Mouse (Mus musculus): ENCODE measurements around the gene Fbxl17. TPM values are rescaled to one million over a fixed set of nuclear protein-coding genes. Genes with fewer than 3 reads are reported as not detected.

Gene Fbxl17
- total RNA-seq, 2 experiments from 2014 or later: 58.0 to 59.9 TPM

- intact Hi-C loops (cut with DNase I): no loop called here
- DNase-seq (ENCODE audit: low spot score in 2 of 2): no peak
These were observed 254.3 kb downstream of the Fbxl17 start for GRCm38 (mm10) chr17:63245472-63245871.

- intact Hi-C loops (cut with DNase I): no loop called here
- DNase-seq (ENCODE audit: low spot score in 2 of 2): no peak
These were observed 257.1 kb downstream of the Fbxl17 start for GRCm38 (mm10) chr17:63242761-63243160.

GRCm38 (mm10) chr17:63240731-63241106 lies 259.1 kb downstream of the Fbxl17 start:
- no peak for DNase-seq (ENCODE audit: low spot score in 2 of 2)
- intact Hi-C loops (cut with DNase I): no loop called here

- DNase-seq (ENCODE audit: low spot score in 2 of 2): no peak
- intact Hi-C loops (cut with DNase I): no loop called here
These were observed 259.6 kb downstream of the Fbxl17 start for GRCm38 (mm10) chr17:63240021-63240730.

GRCm38 (mm10) chr17:63236846-63237245 lies 263.0 kb downstream of the Fbxl17 start:
- intact Hi-C loops (cut with DNase I): no loop called here

GRCm38 (mm10) chr17:63236221-63236620 lies 263.6 kb downstream of the Fbxl17 start:
- no peak for DNase-seq (ENCODE audit: low spot score in 2 of 2)
- intact Hi-C loops (cut with DNase I): no loop called here

More at GRCm38 (mm10) chr17:63236846-63237245, 263.0 kb downstream of the Fbxl17 start:
- DNase-seq (ENCODE audit: low spot score in 2 of 2): no peak

GRCm38 (mm10) chr17:63235821-63236220 lies 264.0 kb downstream of the Fbxl17 start:
- DNase-seq (ENCODE audit: low spot score in 2 of 2): no peak
- intact Hi-C loops (cut with DNase I): no loop called here

GRCm38 (mm10) chr17:63229111-63229510 lies 270.7 kb downstream of the Fbxl17 start:
- DNase-seq (ENCODE audit: low spot score in 2 of 2): no peak
- intact Hi-C loops (cut with DNase I): no loop called here

GRCm38 (mm10) chr17:63226380-63226779 lies 273.4 kb downstream of the Fbxl17 start:
- no peak for DNase-seq (ENCODE audit: low spot score in 2 of 2)

GRCm38 (mm10) chr17:63225959-63226358 lies 273.9 kb downstream of the Fbxl17 start:
- no peak for DNase-seq (ENCODE audit: low spot score in 2 of 2)
- intact Hi-C loops (cut with DNase I): no loop called here

More at GRCm38 (mm10) chr17:63226380-63226779, 273.4 kb downstream of the Fbxl17 start:
- intact Hi-C loops (cut with DNase I): no loop called here

- intact Hi-C loops (cut with DNase I): no loop called here
- DNase-seq (ENCODE audit: low spot score in 2 of 2): no peak
These were observed 276.1 kb downstream of the Fbxl17 start for GRCm38 (mm10) chr17:63223675-63224074.

GRCm38 (mm10) chr17:63221632-63222031 lies 278.2 kb downstream of the Fbxl17 start:
- intact Hi-C loops (cut with DNase I): no loop called here
- DNase-seq (ENCODE audit: low spot score in 2 of 2): no peak

- intact Hi-C loops (cut with DNase I): no loop called here
- DNase-seq (ENCODE audit: low spot score in 2 of 2): no peak
These were observed 279.0 kb downstream of the Fbxl17 start for GRCm38 (mm10) chr17:63220821-63221220.

GRCm38 (mm10) chr17:63217016-63217415 lies 282.8 kb downstream of the Fbxl17 start:
- no peak for DNase-seq (ENCODE audit: low spot score in 2 of 2)
- intact Hi-C loops (cut with DNase I): no loop called here

- no peak for DNase-seq (ENCODE audit: low spot score in 2 of 2)
- intact Hi-C loops (cut with DNase I): no loop called here
These were observed 287.8 kb downstream of the Fbxl17 start for GRCm38 (mm10) chr17:63212018-63212417.

GRCm38 (mm10) chr17:63209151-63209550 lies 290.7 kb downstream of the Fbxl17 start:
- intact Hi-C loops (cut with DNase I): no loop called here
- DNase-seq (ENCODE audit: low spot score in 2 of 2): no peak

GRCm38 (mm10) chr17:63208346-63208745 lies 291.5 kb downstream of the Fbxl17 start:
- intact Hi-C loops (cut with DNase I): no loop called here
- DNase-seq (ENCODE audit: low spot score in 2 of 2): no peak

GRCm38 (mm10) chr17:63207714-63208113 lies 292.1 kb downstream of the Fbxl17 start:
- intact Hi-C loops (cut with DNase I): no loop called here
- DNase-seq (ENCODE audit: low spot score in 2 of 2): no peak

- intact Hi-C loops (cut with DNase I): no loop called here
- DNase-seq (ENCODE audit: low spot score in 2 of 2): no peak
These were observed 294.5 kb downstream of the Fbxl17 start for GRCm38 (mm10) chr17:63205316-63205715.

GRCm38 (mm10) chr17:63203582-63204190 lies 296.1 kb downstream of the Fbxl17 start:
- no peak for DNase-seq (ENCODE audit: low spot score in 2 of 2)
- intact Hi-C loops (cut with DNase I): no loop called here

- intact Hi-C loops (cut with DNase I): no loop called here
- no peak for DNase-seq (ENCODE audit: low spot score in 2 of 2)
These were observed 301.1 kb downstream of the Fbxl17 start for GRCm38 (mm10) chr17:63198703-63199102.

Data from left cerebral cortex, postnatal 14 days (tissue).